21 mouse cellular contexts compared by ENCODE assay signal in genomic region chr6:143477396-143477795, GRCm38 (mm10).
DNase-seq lines count a peak whose midpoint lies in the region.
"Had no signal": no experiment of that assay in that cellular context is flagged by ENCODE, and none has a peak within 500 bp of the region (broad histone marks: within the 10 kb centered on the region; RNA-seq: fewer than 3 reads in every experiment).

No protein-coding gene starts in this region.

- no peaks in the 10 kb centered on the region for H3K9me3 ChIP-seq in heart, embryonic 10.5 days
- H3K9me3 ChIP-seq: hindbrain, embryonic 13.5 days; midbrain, embryonic 10.5 days; neural tube, embryonic 13.5 days; stomach, embryonic 15.5 days had no signal

- DNase-seq in layer of hippocampus, adult 9-11 months, result peak; percentile 61
- no peak for DNase-seq in layer of hippocampus, adult 9-10 months (ENCODE audit: low spot score)
- DNase-seq in frontal cortex, adult 2 months (ENCODE audit: extremely low spot score in 1 of 2, low spot score in 1 of 2), result peak; percentile 74 to 79
- DNase-seq in frontal cortex, postnatal 36 days (ENCODE audit: low spot score in 2 of 2), result peak; percentile 55 to 76
- peak; percentile 30 to 49 for DNase-seq in right cerebral cortex, postnatal 10 days (ENCODE audit: low spot score in 2 of 2)
- no peak for DNase-seq in lung, postnatal 36 days
- DNase-seq in heart, embryonic 10.5 days (ENCODE audit: low spot score), result no peak
- DNase-seq: adrenal gland, adult 8-10 months; cerebellum, adult 18-20 months; cerebellum, postnatal 14 days; heart, postnatal 10 days; kidney, adult 18-20 months; kidney, postnatal 4 days; thymus, adult 18-20 months had no signal

- H3K27me3 ChIP-seq in heart, embryonic 10.5 days (ENCODE audit: insufficient read depth, poor library complexity, severe bottlenecking), result no peaks in the 10 kb centered on the region
- H3K27me3 ChIP-seq: heart, embryonic 12.5 days; hindbrain, embryonic 13.5 days; neural tube, embryonic 13.5 days; stomach, embryonic 15.5 days had no signal

- no peak overlapping the region for H3K4me3 ChIP-seq in heart, embryonic 10.5 days
- H3K4me3 ChIP-seq: forebrain, embryonic 10.5 days; heart, embryonic 12.5 days; hindbrain, embryonic 13.5 days; midbrain, embryonic 10.5 days; myocyte; neural tube, embryonic 13.5 days; stomach, embryonic 15.5 days had no signal

- H3K36me3 ChIP-seq in heart, embryonic 10.5 days, result no peaks in the 10 kb centered on the region
- H3K36me3 ChIP-seq: forebrain, embryonic 10.5 days; heart, embryonic 12.5 days; hindbrain, embryonic 13.5 days; midbrain, embryonic 10.5 days; neural tube, embryonic 13.5 days; stomach, embryonic 15.5 days had no signal

- 85% methylated on average over 2 of the region's 2 CpGs for WGBS in heart, embryonic 10.5 days

- no peaks in the 10 kb centered on the region for H3K4me1 ChIP-seq in heart, embryonic 10.5 days
- H3K4me1 ChIP-seq: forebrain, embryonic 10.5 days; hindbrain, embryonic 13.5 days; midbrain, embryonic 10.5 days; neural tube, embryonic 13.5 days; stomach, embryonic 15.5 days had no signal

- no peak overlapping the region for H3K27ac ChIP-seq in heart, embryonic 10.5 days
- H3K27ac ChIP-seq: forebrain, embryonic 10.5 days; hindbrain, embryonic 13.5 days; midbrain, embryonic 10.5 days; neural tube, embryonic 13.5 days; stomach, embryonic 15.5 days had no signal

Comparison
In these comparisons a context has a peak if more than half of its experiments do, and no peak if none do; other contexts are left out.
1. DNase-seq: peak in layer of hippocampus, adult 9-11 months (single experiment), frontal cortex, adult 2 months (2 of 2), frontal cortex, postnatal 36 days (2 of 2) and right cerebral cortex, postnatal 10 days (2 of 2); none in layer of hippocampus, adult 9-10 months (single experiment), lung, postnatal 36 days (single experiment) and heart, embryonic 10.5 days (single experiment).